Mouse (Mus musculus): Measurements from ENCODE around the gene Ccer2. TPM values are rescaled to one million over a fixed set of nuclear protein-coding genes. Genes with fewer than 3 reads are reported as not detected.
A peak's percentile ranks its signal among the peaks of the same experiment; 100 is the strongest.

Ccer2 gene
- total and polyA plus RNA-seq, 2 experiments from 2014 or later: 1.4 TPM; not detected in 1

- no peak overlapping the region for H3K4me3 ChIP-seq (ENCODE audit: low read depth, low read length)
- H3K27me3 ChIP-seq (ENCODE audit: insufficient read depth, low read length): no peaks in the 10 kb centered on the region
- H3K9ac ChIP-seq (replicated peaks; ENCODE audit: low read length, poor library complexity, severe bottlenecking): no peak overlapping the region
- no peak for DNase-seq (ENCODE audit: low spot score)
- no peak for ATAC-seq (ENCODE audit: low FRiP score)
- H3K4me2 ChIP-seq (ENCODE audit: low read depth, low read length, poor library complexity, severe bottlenecking): no peak overlapping the region
- 0 out of 2 replicates have a peak overlapping the region, but pooled peaks have one; percentile 44 for H3K27ac ChIP-seq (ENCODE audit: low read depth, low read length)
- no peaks in the 10 kb centered on the region for H3K9me3 ChIP-seq (ENCODE audit: low read length)
- no peaks in the 10 kb centered on the region for H3K4me1 ChIP-seq (ENCODE audit: insufficient read depth, low read length)
- WGBS: 18% methylated on average over 10 of the region's 10 CpGs
- no peaks in the 10 kb centered on the region for H3K36me3 ChIP-seq (ENCODE audit: insufficient read depth, low read length)
- TF ChIP-seq CTCF (IDR thresholded peaks at IDR 0.05): no peak
Observed at GRCm38 (mm10) chr7:28801901-28802670, 46.1 kb downstream of the Ccer2 start.

GRCm38 (mm10) chr7:28802846-28803588 lies 47.0 kb downstream of the Ccer2 start:
- H3K36me3 ChIP-seq (ENCODE audit: insufficient read depth, low read length): no peaks in the 10 kb centered on the region
- no peaks in the 10 kb centered on the region for H3K27me3 ChIP-seq (ENCODE audit: insufficient read depth, low read length)
- H3K4me2 ChIP-seq (ENCODE audit: low read depth, low read length, poor library complexity, severe bottlenecking): no peak overlapping the region
- no peak for TF ChIP-seq CTCF (IDR thresholded peaks at IDR 0.05)
- no peak overlapping the region for H3K9ac ChIP-seq (replicated peaks; ENCODE audit: low read length, poor library complexity, severe bottlenecking)
- no peak for DNase-seq (ENCODE audit: low spot score)
- H3K4me3 ChIP-seq (ENCODE audit: low read depth, low read length): no peak overlapping the region
- H3K27ac ChIP-seq (ENCODE audit: low read depth, low read length): no peak overlapping the region
- H3K4me1 ChIP-seq (ENCODE audit: insufficient read depth, low read length): peaks cover under 1% of the 10 kb centered on the region; the same call in 1 of the 2 replicates
- ATAC-seq (ENCODE audit: low FRiP score): no peak
- no peaks in the 10 kb centered on the region for H3K9me3 ChIP-seq (ENCODE audit: low read length)
- 13% methylated on average over 10 of the region's 10 CpGs for WGBS

- ATAC-seq (ENCODE audit: low FRiP score) (no peak), DNase-seq (ENCODE audit: low spot score) (no peak)
- TF ChIP-seq CTCF (IDR thresholded peaks at IDR 0.05): no peak
- Histone ChIP-seq H3K4me1 (ENCODE audit: insufficient read depth, low read length) (peaks cover 3% of the 10 kb centered on the region; the same call in 1 of the 2 replicates), H3K27ac (ENCODE audit: low read depth, low read length) (no peak overlapping the region), H3K4me3 (ENCODE audit: low read depth, low read length) (no peak overlapping the region), H3K9ac (replicated peaks; ENCODE audit: low read length, poor library complexity, severe bottlenecking) (no peak overlapping the region), H3K27me3 (ENCODE audit: insufficient read depth, low read length) (no peaks in the 10 kb centered on the region), H3K9me3 (ENCODE audit: low read length) (no peaks in the 10 kb centered on the region), H3K36me3 (ENCODE audit: insufficient read depth, low read length) (no peaks in the 10 kb centered on the region), H3K4me2 (ENCODE audit: low read depth, low read length, poor library complexity, severe bottlenecking) (no peak overlapping the region)
- 81% methylated on average over 4 of the region's 4 CpGs for WGBS
Observed at GRCm38 (mm10) chr7:28803756-28804155, 47.8 kb downstream of the Ccer2 start.

GRCm38 (mm10) chr7:28806869-28807268 lies 50.9 kb downstream of the Ccer2 start:
- H3K9ac ChIP-seq (replicated peaks; ENCODE audit: low read length, poor library complexity, severe bottlenecking): no peak overlapping the region
- no peak overlapping the region for H3K4me2 ChIP-seq (ENCODE audit: low read depth, low read length, poor library complexity, severe bottlenecking)
- DNase-seq (ENCODE audit: low spot score) (no peak), ATAC-seq (ENCODE audit: low FRiP score) (no peak)
- no peak overlapping the region for H3K4me3 ChIP-seq (ENCODE audit: low read depth, low read length)
- no peaks in the 10 kb centered on the region for H3K36me3 ChIP-seq (ENCODE audit: insufficient read depth, low read length)
- TF ChIP-seq CTCF (IDR thresholded peaks at IDR 0.05): peak; percentile 24; the same call in 1 of the 2 replicates
- no peak overlapping the region for H3K27ac ChIP-seq (ENCODE audit: low read depth, low read length)
- no peaks in the 10 kb centered on the region for H3K9me3 ChIP-seq (ENCODE audit: low read length)
- no peaks in the 10 kb centered on the region for H3K27me3 ChIP-seq (ENCODE audit: insufficient read depth, low read length)
- 75% methylated on average over 4 of the region's 4 CpGs for WGBS
- peaks cover 4% of the 10 kb centered on the region; the same call in 1 of the 2 replicates for H3K4me1 ChIP-seq (ENCODE audit: insufficient read depth, low read length)

- peak overlapping the region; percentile 99 for H3K27ac ChIP-seq (ENCODE audit: low read depth, low read length)
- WGBS: 23% methylated on average over 8 of the region's 8 CpGs
- H3K27me3 ChIP-seq (ENCODE audit: insufficient read depth, low read length): no peaks in the 10 kb centered on the region
- peaks cover 3% of the 10 kb centered on the region; the same call in 1 of the 2 replicates for H3K36me3 ChIP-seq (ENCODE audit: insufficient read depth, low read length)
- H3K4me3 ChIP-seq (ENCODE audit: low read depth, low read length): peak overlapping the region; percentile 78
- ATAC-seq (ENCODE audit: low FRiP score) (no peak), DNase-seq (ENCODE audit: low spot score) (no peak)
- no peak for TF ChIP-seq CTCF (IDR thresholded peaks at IDR 0.05)
- H3K9ac ChIP-seq (replicated peaks; ENCODE audit: low read length, poor library complexity, severe bottlenecking): peak overlapping the region; percentile 80; the same call in 1 of the 2 replicates
- peaks cover 12% of the 10 kb centered on the region; the same call in 1 of the 2 replicates for H3K4me1 ChIP-seq (ENCODE audit: insufficient read depth, low read length)
- no peaks in the 10 kb centered on the region for H3K9me3 ChIP-seq (ENCODE audit: low read length)
- H3K4me2 ChIP-seq (ENCODE audit: low read depth, low read length, poor library complexity, severe bottlenecking): peak overlapping the region; percentile 91
Observed at GRCm38 (mm10) chr7:28807641-28808220, 51.8 kb downstream of the Ccer2 start.

Measured in midbrain, postnatal 0 days (tissue).